Comparison of ENCODE assay signal across 8 mouse cellular contexts in genomic region chr1:180313517-180314440, GRCm38 (mm10). TPM values are rescaled to one million over a fixed set of nuclear protein-coding genes. Genes with fewer than 3 reads are reported as not detected.
DNase-seq lines count a peak whose midpoint lies in the region; ATAC-seq and TF ChIP-seq lines count a peak whose summit lies in the region.

No protein-coding gene starts in this region.

- H3K4me1 ChIP-seq in cerebellum, adult 2 months (ENCODE audit: control insufficient read depth, insufficient read depth, low read length) = no peaks in the 10 kb centered on the region; the same call in 1 of the 2 replicates
- H3K4me1 ChIP-seq in midbrain, embryonic 12.5 days = peaks cover 23% of the 10 kb centered on the region

- peak overlapping the region; percentile 34; the same call in 1 of the 2 replicates for H3K9ac ChIP-seq in midbrain, embryonic 12.5 days (replicated peaks)

- no peak for DNase-seq in layer of hippocampus, adult 2 months (ENCODE audit: low spot score in 2 of 2)
- DNase-seq in layer of hippocampus, adult 11-12 months (ENCODE audit: low spot score) = no peak
- DNase-seq in cerebellum, adult 2 months = peak; percentile 64 to 78
- peak; percentile 34 for DNase-seq in heart, postnatal 4 days
- DNase-seq in kidney, postnatal 4 days = peak; percentile 66 to 79
- DNase-seq in thymus, postnatal 4 days = peak; percentile 64
- no peak for DNase-seq in layer of hippocampus, adult 9-10 months (ENCODE audit: low spot score)

- peak overlapping the region; percentile 65 for H3K4me2 ChIP-seq in midbrain, embryonic 12.5 days (replicated peaks)

- 0 out of 2 replicates have a peak overlapping the region, but pooled peaks have one; percentile 13 for H3K4me3 ChIP-seq in layer of hippocampus, adult 2 months
- H3K4me3 ChIP-seq in cerebellum, adult 2 months (replicated peaks; ENCODE audit: insufficient read depth, low read depth, low read length) = peak overlapping the region; percentile 46
- H3K4me3 ChIP-seq in midbrain, embryonic 12.5 days = peak overlapping the region; percentile 33

- H3K27ac ChIP-seq in layer of hippocampus, adult 2 months = no peak overlapping the region
- H3K27ac ChIP-seq in cerebellum, adult 2 months (ENCODE audit: insufficient read depth, low read length) = no peak overlapping the region
- H3K27ac ChIP-seq in midbrain, embryonic 12.5 days (replicated peaks) = no peak overlapping the region

- peak; percentile 71; the same call in 1 of the 2 replicates for ATAC-seq in midbrain, embryonic 12.5 days (ENCODE audit: low FRiP score, low read depth)

- no peak for TF ChIP-seq CTCF in layer of hippocampus, adult 2 months (conservative IDR thresholded peaks at IDR 0.05)
- no peak for TF ChIP-seq CTCF in cerebellum, adult 2 months (IDR thresholded peaks at IDR 0.05; ENCODE audit: borderline replicate concordance, insufficient read depth, low read depth, low read length)

- H3K27me3 ChIP-seq in cerebellum, adult 2 months (ENCODE audit: control insufficient read depth, insufficient read depth, low read length) = no peaks in the 10 kb centered on the region
- 0 out of 2 replicates have a peak, but pooled peaks cover 4% of the 10 kb centered on the region for H3K27me3 ChIP-seq in midbrain, embryonic 12.5 days

- no peak for TF ChIP-seq POLR2A in cerebellum, adult 2 months (IDR thresholded peaks at IDR 0.05; ENCODE audit: borderline replicate concordance, insufficient read depth, low read length)

- H3K36me3 ChIP-seq in midbrain, embryonic 12.5 days = no peaks in the 10 kb centered on the region

- WGBS in cerebellum, adult 2 months = 24% methylated on average over 20 of the region's 20 CpGs
- 11% methylated on average over 20 of the region's 20 CpGs for WGBS in midbrain, embryonic 12.5 days

- no peaks in the 10 kb centered on the region for H3K9me3 ChIP-seq in midbrain, embryonic 12.5 days

RNA-seq across cellular contexts. Expression of gene Itpkb, which starts 16.5 kb away (rescaled TPM):
- total RNA-seq in layer of hippocampus, adult 2 months (2021) = 10 to 100 TPM; 26.3 to 28.3 TPM
- 31.8 and 34.1 TPM in 2 replicates for polyA plus RNA-seq in cerebellum, adult 2 months (2012; rRNA removed)
- total RNA-seq in heart, postnatal 4 days (2021) = 10 to 100 TPM; 62.2 to 67.2 TPM
- polyA plus RNA-seq in midbrain, embryonic 12.5 days (2016; fragmentation: Nextera tagmentation; extraction: Ambion mirVana) = 5.2 and 5.7 TPM in 2 replicates

RNA-seq across cellular contexts. Expression of gene Psen2, which starts 50.5 kb away (rescaled TPM):
- 10 to 100 TPM; 17.2 to 22.2 TPM for total RNA-seq in layer of hippocampus, adult 2 months (2021)
- polyA plus RNA-seq in cerebellum, adult 2 months (2012; rRNA removed) = 46.6 and 53.2 TPM in 2 replicates
- total RNA-seq in heart, postnatal 4 days (2021) = 10 to 100 TPM; 12.5 to 12.7 TPM
- 6.8 and 7.7 TPM in 2 replicates for polyA plus RNA-seq in midbrain, embryonic 12.5 days (2016; fragmentation: Nextera tagmentation; extraction: Ambion mirVana)

Comparison
In these comparisons a context has a peak if more than half of its experiments do, and no peak if none do; other contexts are left out.
1. DNase-seq: peak in cerebellum, adult 2 months (2 of 2), heart, postnatal 4 days (single experiment), kidney, postnatal 4 days (2 of 2) and thymus, postnatal 4 days (single experiment); none in layer of hippocampus, adult 2 months (0 of 2), layer of hippocampus, adult 11-12 months (single experiment) and layer of hippocampus, adult 9-10 months (single experiment).
2. Peak in every context shown above with its lines, with median percentiles within 50 percentile points of each other: H3K4me3 ChIP-seq.